Mouse (Mus musculus) kidney, adult 2 months (tissue): Measurements from ENCODE around the gene E130208F15Rik.

Source experiments
- CTCF ChIP-seq: fragments of 200-500 bp; conservative IDR thresholded peaks from 2 replicates; pipeline ENCODE4 v1.5.1; 2011; ENCODE audit warnings: low read depth, mild to moderate bottlenecking, control low read depth, low read length, moderate library complexity, mixed read lengths; ENCODE audit not compliant: insufficient read depth, insufficient read length
- POLR2A ChIP-seq: fragments of 200-500 bp; IDR thresholded peaks from one replicate; pipeline ENCODE4 v1.6.1; 2011; ENCODE audit warnings: low read depth, low read length, control low read depth

DNA sequence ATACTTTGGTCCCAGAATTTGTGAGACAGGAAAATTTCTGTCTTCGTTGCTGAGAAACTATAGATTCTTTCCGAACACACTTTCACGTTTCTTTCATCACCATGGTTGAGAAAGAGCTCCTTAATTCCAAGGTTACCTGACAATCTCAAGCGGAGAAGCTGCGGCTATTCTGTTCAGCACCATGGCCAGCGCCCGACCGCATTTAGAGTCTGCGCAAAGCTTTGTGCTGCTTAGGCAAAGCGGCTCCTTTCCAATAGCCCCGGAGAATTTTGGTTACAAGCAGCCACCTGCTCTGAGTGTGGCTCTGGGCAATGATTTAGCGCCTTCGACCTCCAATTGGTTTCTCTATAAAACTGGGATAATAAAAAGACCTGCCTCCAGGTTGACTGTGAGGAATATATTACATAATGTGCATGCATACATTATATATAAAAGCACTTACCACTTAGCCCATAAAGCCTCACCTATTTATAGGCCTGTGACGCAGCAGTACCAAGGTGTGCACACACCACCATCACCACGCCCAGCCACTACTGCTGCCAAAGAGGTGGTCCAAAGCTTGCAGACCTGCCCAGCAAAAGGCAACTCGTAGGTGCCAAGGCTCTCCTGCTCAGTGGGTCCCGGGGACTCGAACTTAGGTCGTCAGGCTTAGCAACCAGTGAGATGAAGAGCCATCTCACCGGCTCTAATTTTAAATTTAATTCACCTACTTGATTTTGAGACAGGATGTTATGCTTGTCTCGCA is 25.3 kb downstream of the E130208F15Rik start:
- TF ChIP-seq CTCF (no peak), POLR2A (no peak)
